Mouse (Mus musculus): Measurements from ENCODE around the gene Gpd1. TPM values are rescaled to one million over a fixed set of nuclear protein-coding genes. Genes with fewer than 3 reads are reported as not detected.
"Not testable (repeated sequence)": the region's sequence is repeated elsewhere in the genome, so short reads cannot be mapped to it uniquely, and the experiment has no call there.

The Gpd1 gene
- total RNA-seq, 2 experiments from 2014 or later: 90.7 to 100 TPM

DNA sequence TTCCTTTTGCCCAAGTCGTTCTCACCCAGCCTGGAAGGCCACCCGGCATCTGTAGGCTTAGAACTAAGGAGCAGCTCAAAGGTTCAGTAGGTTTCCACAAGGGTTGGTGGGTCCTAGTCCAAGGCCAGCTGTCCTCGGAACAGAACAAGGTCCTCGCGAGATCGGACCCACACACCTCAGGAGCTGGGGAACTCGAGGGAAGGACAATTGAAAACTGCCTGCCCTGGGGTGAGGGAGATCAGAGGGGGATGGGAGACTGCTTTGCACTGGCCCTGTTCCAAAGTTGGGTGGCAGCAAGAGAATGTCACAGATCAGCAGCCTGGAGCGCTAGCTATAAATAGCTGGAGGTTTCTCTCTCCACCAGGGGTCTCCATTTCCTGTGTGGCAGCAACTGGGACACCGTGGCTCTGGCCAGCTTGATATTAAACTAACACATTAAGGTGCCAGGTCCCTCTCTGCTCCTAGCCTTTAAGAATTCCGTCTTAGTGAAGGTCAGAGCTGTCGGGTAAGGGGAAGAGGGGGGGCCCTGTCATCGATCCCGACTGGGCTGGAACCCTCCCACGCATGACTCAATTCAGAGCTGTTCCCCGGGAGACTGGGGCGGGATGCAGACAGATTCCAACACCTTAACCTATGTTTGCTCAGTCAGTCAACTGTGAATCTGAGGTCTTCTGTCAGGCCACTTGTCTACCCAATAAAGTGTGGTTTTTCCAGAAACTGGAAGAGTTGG is 7.1 kb downstream of the Gpd1 start:
- DNase-seq (ENCODE audit: extremely low spot score in 1 of 2, low spot score in 2 of 2): peak; percentile 68 to 69
- Histone ChIP-seq H3K4me3 (peak overlapping the region; percentile 37), H3K27ac (peak overlapping the region; percentile 94)
- intact Hi-C loops (cut with DNase I): loop anchor here (1.0 to 2.0 kb wide), 2 partner anchors 20 to 48 kb away; partner anchors contain the start of genes Cers5 and Gm17349
- peak; percentile 52 for TF ChIP-seq CTCF (IDR thresholded peaks at IDR 0.05)

DNA sequence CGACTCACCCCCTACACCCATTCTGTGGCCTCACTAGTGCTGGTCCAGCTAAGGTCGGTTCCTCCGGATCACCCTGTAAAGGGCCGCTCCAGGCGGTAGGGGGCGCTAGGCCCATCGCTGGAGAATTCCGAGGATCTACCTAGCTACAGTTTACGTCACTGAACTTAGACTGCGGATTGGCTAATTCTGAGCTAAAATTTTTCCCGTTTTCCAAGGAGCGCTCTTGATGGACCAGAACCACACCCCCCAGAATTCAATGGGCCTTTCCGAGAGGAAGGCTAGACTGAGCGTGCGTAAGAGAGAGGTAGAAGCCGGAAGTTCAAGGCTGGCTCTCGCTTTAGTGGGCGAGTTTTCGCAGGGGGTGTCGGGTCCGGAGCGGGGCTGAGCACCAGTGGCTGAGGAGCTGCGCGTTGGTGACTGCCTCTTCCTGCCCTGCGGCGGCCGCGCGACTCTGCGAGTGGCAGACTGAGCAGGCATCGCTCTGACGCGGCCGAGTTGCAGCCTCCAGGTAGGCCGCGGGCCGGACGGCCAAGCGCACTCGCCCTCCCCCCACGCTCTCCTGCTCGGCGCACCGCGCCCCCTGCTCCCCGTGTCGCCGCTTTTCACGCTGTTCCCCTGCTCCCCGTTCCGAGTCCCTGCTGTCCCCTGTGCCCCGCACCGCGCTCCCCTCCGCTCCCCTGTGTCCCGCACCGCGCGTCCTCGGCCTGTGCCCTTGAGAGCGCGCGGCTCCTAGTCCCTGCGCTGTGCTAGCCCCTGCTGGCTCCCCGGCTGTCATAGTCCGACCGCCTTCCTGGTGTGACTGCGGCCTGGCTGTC is 8.2 kb downstream of the Gpd1 start, which contains the start of gene Cox14:
TSS of gene Cox14 (plus strand) at position 278 of the 815 bp plus-strand sequence.
- TF ChIP-seq CTCF (IDR thresholded peaks at IDR 0.05): peak; percentile 88
- intact Hi-C loops (cut with DNase I): loop anchor here (1.0 to 2.0 kb wide), 2 partner anchors 21 to 47 kb away; partner anchors contain the start of genes Cers5 and Gm17349
- H3K4me3 ChIP-seq: peak within 1 kb of the TSS; percentile 74
- peak; percentile 93 to 94 for DNase-seq (ENCODE audit: extremely low spot score in 1 of 2, low spot score in 2 of 2)
- H3K27ac ChIP-seq: peak within 1 kb of the TSS; percentile 94

DNA sequence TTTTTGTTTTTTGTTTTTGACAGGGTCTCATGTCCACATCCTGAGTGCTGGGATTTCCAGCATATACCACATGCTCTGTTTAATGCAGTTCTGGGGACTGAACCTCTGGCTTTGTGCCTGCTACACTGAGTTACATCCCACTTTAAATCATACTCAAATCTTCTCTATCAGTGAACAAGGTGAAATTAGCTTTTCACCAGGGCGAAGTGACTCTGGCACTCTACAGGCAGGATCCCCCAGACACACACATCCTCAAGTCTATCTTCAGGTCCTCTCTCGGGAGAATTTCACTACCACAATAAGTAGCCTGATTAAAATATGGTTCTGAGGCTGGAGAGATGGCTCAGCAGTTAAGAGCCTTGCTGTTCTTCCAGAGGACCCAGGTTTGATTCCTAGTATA is 9.2 kb downstream of the Gpd1 start:
- no peak for TF ChIP-seq CTCF (IDR thresholded peaks at IDR 0.05)
- no peak for DNase-seq (ENCODE audit: extremely low spot score in 1 of 2, low spot score in 2 of 2)
- intact Hi-C loops (cut with DNase I): no loop called here
- H3K27ac ChIP-seq: no peak overlapping the region
- H3K4me3 ChIP-seq: peak overlapping the region; percentile 74

DNA sequence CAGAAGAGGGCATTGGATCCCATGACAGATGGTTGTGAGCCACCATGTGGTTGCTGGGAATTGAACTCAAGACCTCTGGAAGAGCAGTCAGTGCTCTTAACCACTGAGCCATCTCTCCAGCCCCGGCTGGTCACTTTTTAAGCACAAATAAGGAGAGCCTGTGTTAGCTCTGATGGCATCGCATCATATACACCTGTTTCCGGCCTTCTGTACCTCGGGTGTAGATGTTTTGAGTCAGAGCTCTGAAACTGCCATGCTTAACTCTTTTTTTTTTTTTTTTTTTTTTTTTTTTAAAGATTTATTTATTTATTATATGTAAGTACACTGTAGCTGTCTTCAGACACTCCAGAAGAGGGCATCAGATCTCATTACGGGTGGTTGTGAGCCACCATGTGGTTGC is 9.7 kb downstream of the Gpd1 start:
- H3K4me3 ChIP-seq; DNase-seq (ENCODE audit: extremely low spot score in 1 of 2, low spot score in 2 of 2); intact Hi-C loops (cut with DNase I); H3K27ac ChIP-seq: not testable (repeated sequence)

- no peak for DNase-seq (ENCODE audit: extremely low spot score in 1 of 2, low spot score in 2 of 2)
- no peak overlapping the region for H3K27ac ChIP-seq
- intact Hi-C loops (cut with DNase I): no loop called here
- TF ChIP-seq CTCF (IDR thresholded peaks at IDR 0.05): no peak
- no peak overlapping the region for H3K4me3 ChIP-seq
Observed at GRCm38 (mm10) chr15:99727525-99727924, 10.2 kb downstream of the Gpd1 start.

- Histone ChIP-seq H3K27ac (no peak overlapping the region), H3K4me3 (no peak overlapping the region)
- no peak for TF ChIP-seq CTCF (IDR thresholded peaks at IDR 0.05)
- intact Hi-C loops (cut with DNase I): no loop called here
- no peak for DNase-seq (ENCODE audit: extremely low spot score in 1 of 2, low spot score in 2 of 2)
Observed at GRCm38 (mm10) chr15:99728211-99728610, 10.9 kb downstream of the Gpd1 start.

- Histone ChIP-seq H3K27ac (no peak overlapping the region), H3K4me3 (no peak overlapping the region)
- intact Hi-C loops (cut with DNase I): no loop called here
- no peak for DNase-seq (ENCODE audit: extremely low spot score in 1 of 2, low spot score in 2 of 2)
- peak; percentile 43 for TF ChIP-seq CTCF (IDR thresholded peaks at IDR 0.05)
Observed at GRCm38 (mm10) chr15:99729056-99729783, 11.9 kb downstream of the Gpd1 start.

DNA sequence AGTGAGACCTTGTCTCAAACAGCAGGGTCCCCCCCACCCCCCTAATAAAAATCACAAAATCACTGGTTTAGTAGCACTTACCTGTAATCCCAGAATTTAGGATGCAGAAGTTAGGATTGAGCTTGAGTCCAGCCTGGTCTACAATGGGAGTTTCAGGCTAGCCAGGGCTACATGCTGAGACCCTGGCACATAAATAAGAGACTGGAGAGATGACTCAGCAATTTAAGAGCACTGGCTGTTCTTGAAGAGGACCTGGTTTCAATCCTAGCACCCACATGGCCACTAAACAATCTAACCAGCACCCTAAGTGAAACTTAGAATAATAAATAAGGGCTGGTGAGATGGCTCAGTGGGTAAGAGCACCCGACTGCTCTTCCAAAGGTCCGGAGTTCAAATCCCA is 13.9 kb downstream of the Gpd1 start:
- no peak overlapping the region for H3K27ac ChIP-seq
- intact Hi-C loops (cut with DNase I): loop anchor here (5.0 kb wide), 1 partner anchor 171 kb away; no protein-coding TSS in a partner anchor
- DNase-seq (ENCODE audit: extremely low spot score in 1 of 2, low spot score in 2 of 2): no peak
- no peak overlapping the region for H3K4me3 ChIP-seq
- TF ChIP-seq CTCF (IDR thresholded peaks at IDR 0.05): no peak

DNA sequence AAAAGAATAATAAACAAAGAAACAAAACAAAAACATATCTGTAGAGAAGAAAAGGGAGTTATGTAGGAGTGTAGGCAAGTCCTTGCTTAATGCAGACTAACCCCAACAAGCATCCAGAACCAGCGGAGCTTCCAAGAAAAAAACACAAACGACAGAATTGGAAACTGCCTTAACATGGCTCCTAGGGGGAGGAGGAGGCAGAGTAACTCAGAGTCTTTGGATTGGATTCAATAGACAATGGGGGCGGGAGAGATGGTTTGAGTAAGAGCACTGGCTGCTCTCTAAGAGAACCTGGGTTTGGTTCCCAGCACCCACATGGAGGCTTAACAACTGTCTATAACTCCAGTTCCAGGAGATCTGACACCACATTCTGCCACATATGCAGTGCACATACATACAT is 14.4 kb downstream of the Gpd1 start:
- intact Hi-C loops (cut with DNase I): loop anchor here (5.0 kb wide), 1 partner anchor 171 kb away; no protein-coding TSS in a partner anchor
- Histone ChIP-seq H3K4me3 (no peak overlapping the region), H3K27ac (no peak overlapping the region)
- no peak for DNase-seq (ENCODE audit: extremely low spot score in 1 of 2, low spot score in 2 of 2)
- TF ChIP-seq CTCF (IDR thresholded peaks at IDR 0.05): no peak

DNA sequence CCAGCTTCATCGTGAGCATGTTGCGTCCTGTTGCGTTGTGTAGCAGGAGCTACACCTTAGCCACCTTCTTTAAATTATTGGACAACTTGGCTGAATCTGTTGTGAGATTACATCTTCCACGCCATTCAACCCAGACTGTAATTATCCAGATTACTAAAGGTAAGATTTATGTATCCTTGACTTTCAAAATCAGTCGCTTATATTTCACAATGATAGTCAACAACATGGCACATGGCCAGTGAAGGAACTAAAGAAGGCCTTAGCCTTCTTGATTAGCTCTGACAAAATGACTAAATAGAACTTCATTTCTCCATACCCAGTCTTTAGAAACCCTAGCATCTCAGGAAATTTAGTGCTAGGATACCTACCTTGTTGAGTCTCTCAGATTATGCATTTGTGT is 15.9 kb downstream of the Gpd1 start:
- TF ChIP-seq CTCF (IDR thresholded peaks at IDR 0.05): no peak
- DNase-seq (ENCODE audit: extremely low spot score in 1 of 2, low spot score in 2 of 2): no peak
- H3K4me3 ChIP-seq: no peak overlapping the region
- intact Hi-C loops (cut with DNase I): loop anchor here (5.0 kb wide), 1 partner anchor 169 kb away; no protein-coding TSS in a partner anchor
- no peak overlapping the region for H3K27ac ChIP-seq

- Histone ChIP-seq H3K4me3 (no peak overlapping the region), H3K27ac (no peak overlapping the region)
- peak; percentile 100 for DNase-seq (ENCODE audit: extremely low spot score in 1 of 2, low spot score in 2 of 2)
- peak; percentile 33 for TF ChIP-seq CTCF (IDR thresholded peaks at IDR 0.05)
- intact Hi-C loops (cut with DNase I): no loop called here
Observed at GRCm38 (mm10) chr15:99735631-99736030, 18.3 kb downstream of the Gpd1 start.

Measured in left cerebral cortex, adult 2 months (tissue).